Mouse (Mus musculus): Measurements from ENCODE around the gene Tfap2b.

- no peak for TF ChIP-seq CTCF (IDR thresholded peaks at IDR 0.05; ENCODE audit: borderline replicate concordance, control insufficient read depth, extremely low read depth, insufficient read depth, low read length, poor library complexity)
- TF ChIP-seq POLR2A (IDR thresholded peaks at IDR 0.05; ENCODE audit: control insufficient read depth, extremely low read depth, insufficient read depth, low read length, poor library complexity): no peak
Observed at GRCm38 (mm10) chr1:19213851-19214395, 5.2 kb downstream of the Tfap2b start.

Measured in thymus, adult 2 months (tissue).